Mouse (Mus musculus): ENCODE data around the gene Olfr1257.
"Not testable (repeated sequence)": the region's sequence is repeated elsewhere in the genome, so short reads cannot be mapped to it uniquely, and the experiment has no call there.

Gene Olfr1257

GRCm38 (mm10) chr2:89878137-89878536, at the start of gene Olfr1257:
Gene Olfr1257 (plus strand): TSS chr2:89878437.
- no peak for DNase-seq (ENCODE audit: low spot score)

DNA sequence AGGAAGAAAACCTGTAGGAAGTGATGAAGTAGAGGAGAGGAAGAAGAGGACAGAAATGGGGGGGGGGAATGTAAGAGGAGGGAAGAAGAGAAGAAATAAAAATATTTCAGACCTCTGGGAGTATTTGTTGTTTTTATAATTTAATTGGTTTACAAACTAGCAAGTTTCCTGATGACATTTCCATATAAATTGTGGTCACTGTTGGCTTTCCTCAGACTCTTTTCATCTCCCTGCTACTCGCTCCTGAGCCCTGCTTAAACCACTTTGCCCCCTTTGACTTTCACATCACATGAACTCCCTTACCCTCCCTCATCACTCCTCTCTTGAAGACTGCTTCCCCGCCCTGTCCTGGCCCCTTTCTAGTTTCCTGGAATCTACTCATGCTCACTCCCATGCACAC, 36.8 kb upstream of the Olfr1257 start, which contains the start of gene Olfr1256:
Olfr1256 (minus strand) TSS at position 101 of the 400 bp plus-strand sequence.
- DNase-seq (ENCODE audit: low spot score): no peak

DNA sequence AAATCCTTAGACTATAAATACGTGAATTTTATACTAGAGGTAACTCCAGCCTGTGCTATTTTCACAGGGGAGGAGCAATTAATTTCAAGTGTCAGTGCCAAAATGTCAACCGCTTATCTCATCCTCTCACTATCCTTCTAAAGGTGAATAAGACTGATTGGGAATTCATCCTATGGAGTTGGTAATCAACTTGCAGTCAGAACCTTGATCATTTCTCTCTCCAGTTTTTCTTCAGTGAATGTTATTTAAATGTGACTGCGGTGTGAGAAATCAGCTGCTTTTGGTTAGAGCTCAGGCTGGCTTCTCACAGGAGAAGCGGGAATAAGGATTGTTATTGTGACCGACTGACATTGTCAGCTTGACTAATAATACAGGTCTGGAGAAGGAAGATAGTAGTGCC, 30.1 kb upstream of the Olfr1257 start, which contains the start of gene Olfr48:
Olfr48 (minus strand) TSS at position 101 of the 400 bp plus-strand sequence.
- no peak for DNase-seq (ENCODE audit: low spot score)

- DNase-seq (ENCODE audit: low spot score): no peak
Observed at GRCm38 (mm10) chr2:89849230-89849629, 29.0 kb upstream of the Olfr1257 start.

GRCm38 (mm10) chr2:89912616-89913015, 34.4 kb downstream of the Olfr1257 start:
- DNase-seq (ENCODE audit: low spot score): not testable (repeated sequence)

DNA sequence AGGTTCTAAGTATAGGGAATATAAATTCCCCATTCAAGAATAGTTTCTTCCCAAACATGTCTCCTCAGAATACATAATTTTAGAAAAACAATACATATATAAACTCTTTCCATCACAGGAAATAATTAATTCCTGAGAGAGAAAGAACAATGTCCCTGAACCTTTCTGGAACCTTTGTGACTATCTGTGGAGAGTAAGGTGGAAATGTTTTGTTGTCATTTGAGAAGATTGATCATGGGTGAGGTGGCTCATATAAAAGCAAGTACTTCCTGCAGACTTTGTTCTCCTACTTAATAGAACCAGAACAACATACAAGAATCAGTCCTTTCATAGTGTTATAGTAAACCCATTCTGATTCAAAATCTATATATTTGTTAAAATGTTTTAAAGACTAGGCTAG, 48.8 kb downstream of the Olfr1257 start, which contains the start of gene Olfr1258:
Olfr1258 (plus strand) TSS at position 301 of the 400 bp plus-strand sequence.
- DNase-seq (ENCODE audit: low spot score): no peak

Measured in spleen, adult 12 weeks (tissue).